Mouse (Mus musculus): ENCODE data around the gene Rpf2. TPM values are rescaled to one million over a fixed set of nuclear protein-coding genes. Genes with fewer than 3 reads are reported as not detected.

The Rpf2 gene
- total RNA-seq, 2 experiments from 2014 or later = 9.7 to 12.5 TPM

- intact Hi-C loops (cut with DNase I) = no loop called here
Measured at GRCm38 (mm10) chr10:40177323-40177962, 69.4 kb downstream of the Rpf2 start.

More at GRCm38 (mm10) chr10:40177323-40177962, 69.4 kb downstream of the Rpf2 start:
- peak; percentile 38 to 48 for DNase-seq

Other genes with a start within 250 kb of the Rpf2 start
- 1 to 10 TPM; 2.2 to 2.4 TPM for gene Mfsd4b1, start 221.8 kb downstream of the Rpf2 start, total RNA-seq (2021)
- 10 to 100 TPM; 17.8 to 23.8 TPM for gene Slc16a10, start 104.8 kb downstream of the Rpf2 start, total RNA-seq (2021)
- gene Gtf3c6, start 11.1 kb upstream of the Rpf2 start, total RNA-seq (2021) = 10 to 100 TPM; 21.6 to 25.5 TPM
- gene Amd1, start 55.1 kb upstream of the Rpf2 start, total RNA-seq (2021) = 10 to 100 TPM; 67.0 to 88.5 TPM
- 10 to 100 TPM; 14.5 to 16.1 TPM for gene Cdk19, start 92.5 kb upstream of the Rpf2 start, total RNA-seq (2021)

Measured in heart, postnatal 36 days (tissue).